Mouse (Mus musculus) liver, embryonic 14.5 days (tissue): ENCODE data around the gene Capn7. TPM values are rescaled to one million over a fixed set of nuclear protein-coding genes. Genes with fewer than 3 reads are reported as not detected.

ENCODE experiments used
- ATAC-seq: fragments of 200-750 bp; cut with Nextera tagmentation; 2 replicates; pipeline ENCODE4 v1.8.0; 2017; ENCODE audit warnings: moderate number of reproducible peaks, mild to moderate bottlenecking, moderate library complexity; ENCODE audit not compliant: insufficient read depth
- DNase-seq, 3 experiments: peaks; one replicate each; pipeline ENCODE4 v3.0.0-alpha.2; 2012 to 2013; ENCODE audit warnings: low read depth in 3 of 3, low spot score in 3 of 3
- H3K27ac ChIP-seq: fragments of 300-500 bp; sonication (generic); 2 replicates; pipeline ENCODE4 v1.5.1; 2014; ENCODE audit warnings: moderate library complexity, mild to moderate bottlenecking, control low read depth, inconsistent platforms
- H3K27me3 ChIP-seq: fragments of 300-500 bp; sonication (generic); 2 replicates; pipeline ENCODE4 v1.6.1; 2014; ENCODE audit warnings: mild to moderate bottlenecking, low read length, moderate library complexity; ENCODE audit not compliant: control insufficient read depth, insufficient read depth
- H3K36me3 ChIP-seq: fragments of 300-500 bp; sonication (generic); replicated peaks from 2 replicates; pipeline ENCODE4 v1.6.1; 2014; ENCODE audit warnings: low read depth; ENCODE audit not compliant: control insufficient read depth, insufficient read depth
- H3K4me1 ChIP-seq, 2 experiments: fragments of 200-500 bp in 1 of 2; fragments of 300-500 bp in 1 of 2; sonication (generic) in 1 of 2; replicated peaks; 2 replicates each; pipeline ENCODE4 v1.6.1; 2012 to 2014; ENCODE audit warnings: antibody characterized with exemption in 1 of 2, inconsistent platforms in 1 of 2, low read length in 1 of 2; ENCODE audit not compliant: control insufficient read depth in 2 of 2, insufficient read depth in 2 of 2
- H3K4me2 ChIP-seq: fragments of 300-500 bp; sonication (generic); 2 replicates; pipeline ENCODE4 v1.6.1; 2014; ENCODE audit warnings: low read depth, mild to moderate bottlenecking, control low read depth, moderate library complexity
- H3K4me3 ChIP-seq, 2 experiments: fragments of 200-500 bp in 1 of 2; fragments of 300-500 bp in 1 of 2; sonication (generic) in 1 of 2; 2 replicates each; pipeline ENCODE4 v1.5.1; 2012 to 2014; ENCODE audit warnings: low read depth in 2 of 2, low read length in 2 of 2, mild to moderate bottlenecking in 2 of 2, control low read depth in 1 of 2, inconsistent platforms in 1 of 2, moderate library complexity in 1 of 2; ENCODE audit not compliant: insufficient read depth in 1 of 2
- H3K9ac ChIP-seq: fragments of 300-500 bp; sonication (generic); replicated peaks from 2 replicates; pipeline ENCODE4 v1.6.1; 2014; ENCODE audit warnings: mild to moderate bottlenecking, control low read depth, moderate library complexity
- H3K9me3 ChIP-seq: fragments of 300-500 bp; sonication (generic); 2 replicates; pipeline ENCODE4 v1.6.1; 2016; ENCODE audit warnings: low read length, mixed read lengths; ENCODE audit not compliant: control insufficient read depth
- CTCF ChIP-seq: IDR thresholded peaks from 2 replicates; pipeline ENCODE4 v1.5.1; 2016; ENCODE audit warnings: antibody characterized with exemption, low read depth, control low read depth
- EP300 ChIP-seq: IDR thresholded peaks from 2 replicates; pipeline ENCODE4 v1.6.1; 2016; ENCODE audit warnings: antibody characterized with exemption, low read depth
- WGBS: fragments of 180-500 bp; shearing (Covaris S2); extraction: QIAGEN DNeasy Blood & Tissue Kit; methylation state at CpG from one replicate; pipeline ENCODE4 v1.1.7; 2014; ENCODE audit not compliant: insufficient replicate concordance; 5-methylcytosine and 5-hydroxymethylcytosine counted together
- polyA plus RNA-seq, 2 experiments: library from polyadenylated mRNA; depleted of rRNA in 1 of 2; stranded (reverse) in 1 of 2; unstranded in 1 of 2; fragments of >200 nt; fragmentation: Nextera tagmentation in 1 of 2; extraction: Ambion mirVana in 1 of 2; gene quantifications; 2 replicates each; pipeline versions ENCODE4 v1.2.1 to v1.2.3; 2012 to 2014

The Capn7 gene
- polyA plus RNA-seq, 2 experiments = 13.7 to 17.7 TPM

DNA sequence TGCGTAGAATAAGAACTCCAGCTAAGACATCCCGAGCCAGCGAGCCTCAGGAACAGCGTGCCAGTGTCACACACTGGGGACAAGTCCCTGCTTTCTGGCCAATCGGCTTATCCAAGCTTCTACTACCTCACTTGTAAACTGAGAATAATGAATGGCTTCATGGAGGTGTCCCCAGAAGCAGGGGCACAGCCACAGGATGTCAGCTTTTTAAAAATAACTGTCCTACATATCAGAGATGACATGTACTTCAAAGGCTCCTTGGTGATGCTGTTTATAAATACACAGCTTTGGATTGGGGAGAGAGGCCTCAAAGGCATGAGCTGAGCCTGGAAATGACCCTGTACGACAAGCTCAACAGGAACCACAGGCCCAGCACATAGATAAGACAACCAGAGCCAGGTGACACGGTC lies 78.5 kb downstream of the Capn7 start:
- peaks cover 3 to 25% of the 10 kb centered on the region in 2 experiments; a peak in 3 of 4 replicates for H3K4me1 ChIP-seq
- ATAC-seq (no peak), DNase-seq (no peak)
- H3K27ac ChIP-seq = no peak overlapping the region
- no peak overlapping the region for H3K4me3 ChIP-seq
- no peaks in the 10 kb centered on the region for H3K27me3 ChIP-seq
- TF ChIP-seq EP300 (no peak), CTCF (no peak)
- H3K36me3 ChIP-seq = no peaks in the 10 kb centered on the region
- 51% methylated on average over 7 of the region's 7 CpGs for WGBS
- H3K9ac ChIP-seq = no peak overlapping the region
- no peak overlapping the region for H3K4me2 ChIP-seq
- no peaks in the 10 kb centered on the region for H3K9me3 ChIP-seq

DNA sequence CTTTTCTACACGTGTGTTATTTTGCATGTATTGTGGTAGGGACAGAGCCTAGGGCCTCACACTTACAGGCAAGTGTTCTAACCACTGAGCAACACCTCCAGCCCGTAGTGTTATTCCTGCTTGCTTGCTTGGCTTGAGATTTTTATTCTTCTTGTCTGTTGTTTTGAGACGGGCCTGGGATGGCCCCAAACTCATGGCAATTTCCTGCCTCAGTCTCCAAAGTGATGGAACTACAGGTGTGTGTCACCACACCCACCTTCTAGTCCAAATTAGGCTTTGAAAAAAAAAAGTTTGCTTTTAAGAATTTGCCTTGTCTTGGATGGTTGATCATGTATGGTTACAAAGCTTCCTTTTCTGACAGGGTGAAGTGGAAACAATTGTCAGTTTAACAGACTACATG lies 80.0 kb downstream of the Capn7 start:
- H3K27me3 ChIP-seq = no peaks in the 10 kb centered on the region
- ATAC-seq = no peak
- WGBS = 66% methylated on average over 3 of the region's 3 CpGs
- H3K9me3 ChIP-seq = no peaks in the 10 kb centered on the region
- H3K4me3 ChIP-seq = no peak overlapping the region
- no peak overlapping the region for H3K27ac ChIP-seq
- no peaks in the 10 kb centered on the region for H3K36me3 ChIP-seq
- H3K4me1 ChIP-seq = peaks cover 3 to 31% of the 10 kb centered on the region in 2 experiments; a peak in 3 of 4 replicates
- H3K9ac ChIP-seq = no peak overlapping the region
- DNase-seq = no peak
- TF ChIP-seq EP300 (no peak), CTCF (no peak)
- no peak overlapping the region for H3K4me2 ChIP-seq

GRCm38 (mm10) chr14:31416835-31417549 lies 80.6 kb downstream of the Capn7 start:
- H3K36me3 ChIP-seq = no peaks in the 10 kb centered on the region
- no peak overlapping the region for H3K9ac ChIP-seq
- 73% methylated on average over 16 of the region's 16 CpGs for WGBS
- no peaks in the 10 kb centered on the region for H3K27me3 ChIP-seq
- no peak overlapping the region for H3K4me3 ChIP-seq
- H3K27ac ChIP-seq = no peak overlapping the region
- TF ChIP-seq CTCF (no peak), EP300 (no peak)
- peaks cover 3 to 35% of the 10 kb centered on the region in 2 experiments; a peak in 3 of 4 replicates for H3K4me1 ChIP-seq
- ATAC-seq (no peak), DNase-seq (no peak)
- H3K4me2 ChIP-seq = no peak overlapping the region
- H3K9me3 ChIP-seq = no peaks in the 10 kb centered on the region

GRCm38 (mm10) chr14:31419279-31419678 lies 82.8 kb downstream of the Capn7 start:
- H3K27ac ChIP-seq = no peak overlapping the region

GRCm38 (mm10) chr14:31420135-31420534 lies 83.7 kb downstream of the Capn7 start:
- H3K4me1 ChIP-seq = peaks cover 3 to 31% of the 10 kb centered on the region in 2 experiments; a peak in 3 of 4 replicates

More at GRCm38 (mm10) chr14:31419279-31419678, 82.8 kb downstream of the Capn7 start:
- DNase-seq (no peak), ATAC-seq (no peak)
- Histone ChIP-seq H3K4me2 (no peak overlapping the region), H3K4me1 (peaks cover 3 to 39% of the 10 kb centered on the region in 2 experiments; a peak in 3 of 4 replicates), H3K27me3 (no peaks in the 10 kb centered on the region), H3K36me3 (no peaks in the 10 kb centered on the region), H3K4me3 (no peak overlapping the region), H3K9ac (no peak overlapping the region), H3K9me3 (no peaks in the 10 kb centered on the region)
- TF ChIP-seq CTCF (no peak), EP300 (no peak)
- WGBS = 32% methylated on average over 4 of the region's 4 CpGs

More at GRCm38 (mm10) chr14:31420135-31420534, 83.7 kb downstream of the Capn7 start:
- Histone ChIP-seq H3K4me3 (no peak overlapping the region), H3K27me3 (no peaks in the 10 kb centered on the region), H3K9me3 (no peaks in the 10 kb centered on the region), H3K27ac (no peak overlapping the region), H3K4me2 (no peak overlapping the region), H3K9ac (no peak overlapping the region), H3K36me3 (no peaks in the 10 kb centered on the region)
- WGBS = 67% methylated on average over 8 of the region's 8 CpGs
- DNase-seq = no peak
- TF ChIP-seq EP300 = no peak
- no peak for TF ChIP-seq CTCF
- no peak for ATAC-seq
